Mouse (Mus musculus): ENCODE measurements at regions not wholly inside any gene's neighbourhood (a gene's known extent, or its start where the extent isn't known, plus 50 kb on each side); places are given as distances from the start of the nearest gene placed in this dataset.

DNA sequence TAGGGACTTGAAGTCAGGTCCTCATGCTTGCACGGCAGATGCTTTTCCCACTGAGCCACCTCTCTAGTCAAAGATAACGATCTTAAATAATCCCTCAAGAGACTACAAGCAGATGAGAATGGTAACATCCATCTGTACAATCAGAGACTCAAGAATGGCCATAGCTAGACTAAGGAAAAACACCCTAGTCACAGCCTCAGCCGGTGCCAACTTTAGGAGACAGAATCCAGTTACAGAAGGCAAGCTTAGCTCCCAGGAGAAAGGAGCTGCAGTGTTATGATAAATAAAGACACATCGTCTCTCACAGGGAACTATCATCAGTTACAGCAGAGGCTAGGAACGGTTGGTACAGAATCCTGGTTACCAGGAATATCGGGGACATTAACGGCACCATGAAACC is 88.7 kb upstream of the Arl4c start:
- TF ChIP-seq KAT2A (IDR thresholded peaks at IDR 0.05; ENCODE audit: insufficient replicate concordance, low read length) (no peak), CTCF (conservative IDR thresholded peaks at IDR 0.05 in 1 of 2, IDR thresholded peaks at IDR 0.05 in 1 of 2; ENCODE audit: low read depth in 2 of 2, low read length in 2 of 2) (no peak), POLR2A (IDR thresholded peaks at IDR 0.05; ENCODE audit: low read depth, low read length) (no peak), USF1 (IDR thresholded peaks at IDR 0.05; ENCODE audit: low read depth, low read length) (no peak), ZKSCAN1 (IDR thresholded peaks at IDR 0.05; ENCODE audit: borderline replicate concordance, low read depth, low read length) (no peak), E2F4 (IDR thresholded peaks at IDR 0.05; ENCODE audit: insufficient replicate concordance, low read depth, low read length) (no peak), RCOR1 (conservative IDR thresholded peaks at IDR 0.05; ENCODE audit: low read depth, low read length) (no peak), TCF12 (IDR thresholded peaks at IDR 0.05; ENCODE audit: low read depth, low read length) (no peak), JUND (conservative IDR thresholded peaks at IDR 0.05; ENCODE audit: low read depth, low read length) (no peak), CHD1 (IDR thresholded peaks at IDR 0.05; ENCODE audit: low read depth, low read length) (no peak), SMC3 (IDR thresholded peaks at IDR 0.05; ENCODE audit: low read depth, low read length) (no peak), EP300 (IDR thresholded peaks at IDR 0.05; ENCODE audit: low read length) (no peak)
